Mouse (Mus musculus): Measurements from ENCODE around the gene Inha.

DNA sequence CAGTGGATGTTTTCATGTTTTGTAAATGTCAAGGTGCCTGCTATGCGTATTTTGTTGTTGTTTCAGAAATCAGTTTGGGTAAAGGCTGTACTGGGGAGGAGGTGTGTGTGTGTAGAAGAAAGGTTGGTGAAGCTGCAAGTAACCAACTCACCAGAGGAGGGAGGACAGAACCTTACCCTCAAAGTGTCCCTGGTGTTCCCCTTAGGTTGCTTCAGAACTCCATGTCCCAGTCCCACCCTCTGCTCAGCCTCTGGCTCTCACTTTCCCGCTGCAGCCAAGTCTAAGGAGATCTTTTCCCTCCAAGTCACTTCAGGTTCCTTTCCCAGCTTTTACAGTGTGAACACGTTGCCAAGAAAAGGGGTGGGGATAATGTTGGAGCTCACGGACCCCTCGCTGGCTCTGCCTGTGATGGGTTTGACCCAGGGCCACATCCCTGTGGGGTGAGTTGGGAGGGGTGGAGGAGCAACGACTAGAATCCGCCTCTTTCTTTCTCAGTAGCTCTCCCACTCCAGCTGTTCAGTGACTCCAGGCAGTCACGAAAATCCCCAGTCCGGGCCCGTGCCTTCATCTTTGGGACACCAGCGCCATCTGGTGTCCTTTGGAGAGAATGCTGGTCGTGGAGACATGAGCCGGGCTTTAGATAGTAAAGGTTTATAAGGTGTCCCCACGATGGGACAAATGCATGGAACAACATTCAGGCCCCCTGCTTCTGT lies 39.5 kb upstream of the Inha start:
- TF ChIP-seq CTCF (IDR thresholded peaks at IDR 0.05; ENCODE audit: control insufficient read depth, insufficient read depth, insufficient read length) (peak; percentile 19), CEBPB (IDR thresholded peaks at IDR 0.05; ENCODE audit: low read depth) (no peak), USF1 (IDR thresholded peaks at IDR 0.05; ENCODE audit: low read depth) (no peak), MYOD1 (IDR thresholded peaks at IDR 0.05; ENCODE audit: control insufficient read depth, insufficient read length, low read depth) (no peak), MAX (IDR thresholded peaks at IDR 0.05) (no peak)

Data from C2C12 (cell line).